Mouse (Mus musculus): ENCODE results near the gene Slc2a2.

Slc2a2 gene

DNA sequence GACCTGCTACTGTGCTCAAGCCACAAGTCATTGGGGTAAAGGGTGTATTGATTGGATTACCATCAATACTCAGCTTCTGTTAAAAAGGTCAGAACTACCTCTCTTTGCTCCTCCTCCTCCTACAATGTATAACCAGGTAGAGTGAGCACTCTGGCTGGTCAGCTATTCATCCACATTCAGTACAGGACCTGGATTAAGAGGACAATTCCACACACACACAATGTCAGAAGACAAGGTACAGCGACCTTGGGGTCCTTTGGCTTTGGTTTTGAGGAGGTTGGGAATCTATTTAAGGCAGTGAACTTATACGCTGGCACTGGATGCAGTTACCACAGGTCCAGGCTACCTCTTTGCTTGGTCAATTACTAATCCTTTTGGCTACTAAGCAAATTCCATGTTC, at the start of gene Slc2a2:
Gene Slc2a2 (plus strand): TSS at position 107 of the 400 bp plus-strand sequence.
- DNase-seq (ENCODE audit: low spot score in 2 of 2): no peak

DNA sequence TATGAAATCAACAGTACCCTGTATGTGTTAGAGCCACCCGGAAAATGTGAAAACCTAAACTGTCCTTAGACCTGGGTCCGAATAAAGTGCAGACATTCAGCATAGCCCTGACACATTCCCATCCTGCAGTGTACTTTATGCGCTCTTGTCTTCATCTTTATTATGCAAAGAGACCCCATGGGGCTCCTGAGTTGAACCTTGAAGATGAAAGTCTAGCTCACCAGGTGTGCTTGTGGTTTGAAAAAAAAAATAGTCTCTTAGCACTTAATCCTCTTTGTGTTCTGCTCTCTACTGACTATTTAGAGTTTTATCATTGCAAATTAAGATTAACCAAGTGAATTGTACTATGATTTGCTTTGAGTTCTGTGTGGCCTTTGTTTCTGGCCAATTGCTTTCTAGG, 45.1 kb upstream of the Slc2a2 start:
- DNase-seq (ENCODE audit: low spot score in 2 of 2): no peak

- no peak for DNase-seq (ENCODE audit: low spot score in 2 of 2)
These were observed 44.7 kb upstream of the Slc2a2 start for GRCm38 (mm10) chr3:28653043-28653442.

- no peak for DNase-seq (ENCODE audit: low spot score in 2 of 2)
These were observed 43.0 kb upstream of the Slc2a2 start for GRCm38 (mm10) chr3:28654740-28655139.

DNA sequence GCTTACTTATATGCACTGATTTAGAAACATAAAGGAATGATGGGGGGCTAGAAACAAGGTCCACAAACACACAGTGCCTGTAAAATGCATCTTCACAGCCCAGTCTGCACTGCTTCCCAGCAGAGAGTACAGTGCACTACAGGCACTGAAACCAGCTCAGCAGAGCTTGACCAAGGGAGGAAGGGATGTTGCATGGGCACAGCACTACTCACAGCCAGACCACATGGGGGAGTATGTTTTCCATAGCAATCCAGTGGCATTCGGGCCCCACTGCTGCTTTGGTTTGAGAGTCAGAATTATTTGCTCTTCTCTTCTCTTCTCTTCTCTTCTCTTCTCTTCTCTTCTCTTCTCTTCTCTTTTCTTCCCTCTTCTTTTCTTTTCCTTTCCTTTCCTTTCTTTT, 39.4 kb upstream of the Slc2a2 start:
- no peak for DNase-seq (ENCODE audit: low spot score in 2 of 2)

GRCm38 (mm10) chr3:28680851-28681250, 16.9 kb upstream of the Slc2a2 start:
- no peak for DNase-seq (ENCODE audit: low spot score in 2 of 2)

DNA sequence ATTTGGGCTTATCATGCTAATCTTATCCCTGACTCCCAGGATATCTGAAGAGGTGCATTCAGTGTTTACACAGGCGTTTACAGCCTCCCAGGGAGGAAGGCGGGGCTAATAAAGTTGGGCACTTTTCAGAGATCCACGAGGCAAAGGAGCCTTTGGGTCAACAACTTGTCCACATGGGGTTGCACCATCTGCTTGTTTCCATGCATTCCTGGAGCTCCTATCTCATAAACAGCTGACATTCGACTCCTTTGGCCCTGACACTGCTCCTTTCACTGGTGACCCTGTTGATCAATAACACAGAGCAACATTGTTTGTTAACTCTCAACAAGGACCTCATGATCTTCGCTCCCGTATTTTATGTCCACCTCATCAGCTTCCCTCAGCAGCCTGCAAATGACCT, 15.8 kb upstream of the Slc2a2 start:
- no peak for DNase-seq (ENCODE audit: low spot score in 2 of 2)

DNA sequence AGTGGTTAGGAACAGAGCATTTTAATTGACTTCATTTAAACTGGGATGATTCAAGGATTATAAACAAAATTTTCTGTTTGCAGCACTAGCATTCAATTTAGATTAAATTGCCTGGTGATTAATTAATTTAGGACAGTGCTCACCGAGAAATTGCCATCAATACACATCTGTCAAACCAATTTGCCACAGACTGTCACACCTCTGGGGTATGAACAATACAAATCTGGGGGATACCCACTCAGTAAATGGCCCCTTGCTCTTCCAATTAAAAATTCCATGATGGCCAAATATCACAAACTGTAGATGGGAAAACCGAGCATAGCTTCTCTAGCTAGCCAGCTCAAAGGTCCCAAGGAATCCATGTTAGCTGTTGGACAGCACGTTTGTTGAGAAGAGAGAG, 15.3 kb upstream of the Slc2a2 start:
- DNase-seq (ENCODE audit: low spot score in 2 of 2): no peak

- no peak for DNase-seq (ENCODE audit: low spot score in 2 of 2)
These were observed 12.2 kb upstream of the Slc2a2 start for GRCm38 (mm10) chr3:28685510-28685909.

DNA sequence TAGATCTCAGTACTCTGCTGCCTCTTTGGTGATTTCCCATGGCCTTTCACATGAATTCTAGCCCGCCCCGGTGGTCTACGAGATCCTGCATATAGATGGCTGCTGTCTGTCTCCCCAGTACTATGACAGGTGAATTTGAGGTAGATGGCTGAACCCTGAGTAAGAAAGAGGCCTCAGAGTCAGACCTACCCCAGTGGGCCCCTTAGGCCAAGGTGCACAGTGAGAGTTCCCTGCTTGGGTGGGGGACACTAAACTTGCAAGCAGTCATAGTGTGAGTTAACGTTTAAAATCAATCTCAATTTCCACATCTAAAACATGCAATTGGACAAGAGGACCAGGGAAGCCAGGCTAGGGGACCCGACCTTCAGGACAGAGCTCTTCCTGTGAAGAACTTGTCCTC, 2.9 kb upstream of the Slc2a2 start:
- no peak for DNase-seq (ENCODE audit: low spot score in 2 of 2)

- DNase-seq (ENCODE audit: low spot score in 2 of 2): no peak
These were observed 2.1 kb upstream of the Slc2a2 start for GRCm38 (mm10) chr3:28695608-28696007.

DNA sequence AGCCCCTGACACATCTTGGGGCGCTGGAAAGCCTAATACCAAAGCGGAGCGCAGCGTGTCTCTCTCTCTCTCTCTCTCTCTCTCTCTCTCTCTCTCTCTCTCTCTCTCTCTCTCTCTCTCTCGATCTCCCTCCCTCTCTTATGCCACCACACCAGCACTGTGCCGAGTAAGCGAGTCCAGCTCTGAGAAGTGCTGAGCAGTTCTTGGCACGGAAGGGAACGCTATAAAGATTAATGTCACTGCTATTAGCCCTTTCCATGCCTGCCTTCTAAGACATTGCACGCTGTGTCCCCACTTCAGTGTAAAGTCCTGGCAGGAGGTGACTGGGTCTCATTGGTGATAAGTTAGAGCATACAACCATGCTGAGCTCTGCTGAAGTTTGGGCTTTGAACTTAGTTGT, 1.5 kb upstream of the Slc2a2 start:
- DNase-seq (ENCODE audit: low spot score in 2 of 2): no peak

DNA sequence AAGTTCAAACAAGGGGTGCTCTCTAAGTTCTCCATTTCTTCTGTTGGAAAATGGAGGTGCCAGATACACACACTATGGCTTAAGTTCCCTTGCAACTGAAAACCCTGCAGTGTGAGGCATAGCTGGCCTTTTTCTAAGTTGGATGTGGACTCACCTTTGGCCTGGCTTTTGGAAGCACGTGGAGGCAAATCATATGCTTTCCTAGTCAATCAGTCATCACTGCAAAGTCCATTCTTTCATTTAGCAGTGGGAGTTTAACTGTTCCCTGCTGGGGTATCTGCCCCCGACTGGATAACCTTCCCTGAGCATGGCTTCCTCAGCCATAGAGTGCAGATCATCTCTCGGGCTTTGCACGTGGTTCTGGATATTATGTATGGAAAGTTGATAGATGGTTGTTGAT, 1.9 kb downstream of the Slc2a2 start:
- DNase-seq (ENCODE audit: low spot score in 2 of 2): no peak

GRCm38 (mm10) chr3:28705522-28706137, 7.9 kb downstream of the Slc2a2 start:
- no peak for DNase-seq (ENCODE audit: low spot score in 2 of 2)

DNA sequence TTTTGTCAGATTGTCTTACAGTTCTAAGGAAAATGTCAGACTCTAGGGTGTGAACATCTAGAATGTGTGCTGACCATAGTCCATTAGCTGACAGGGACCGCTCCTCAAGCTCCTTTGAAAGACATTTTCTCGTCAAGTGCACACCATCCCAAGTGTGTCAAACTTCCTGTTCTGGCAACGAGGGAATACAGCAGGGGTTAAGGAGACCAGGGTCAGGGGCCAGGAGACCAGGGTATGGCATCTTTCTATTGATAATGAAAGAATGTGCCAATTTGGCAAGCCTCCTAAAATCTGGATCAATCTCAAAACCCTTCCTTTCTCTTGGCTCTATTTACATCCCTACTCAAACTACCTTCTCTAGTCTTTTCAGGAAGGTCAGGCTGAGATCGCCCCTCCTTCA, 9.0 kb downstream of the Slc2a2 start:
- no peak for DNase-seq (ENCODE audit: low spot score in 2 of 2)

- DNase-seq (ENCODE audit: low spot score in 2 of 2): no peak
These were observed 12.0 kb downstream of the Slc2a2 start for GRCm38 (mm10) chr3:28709740-28710139.

- DNase-seq (ENCODE audit: low spot score in 2 of 2): no peak
These were observed 16.4 kb downstream of the Slc2a2 start for GRCm38 (mm10) chr3:28713913-28714698.

DNA sequence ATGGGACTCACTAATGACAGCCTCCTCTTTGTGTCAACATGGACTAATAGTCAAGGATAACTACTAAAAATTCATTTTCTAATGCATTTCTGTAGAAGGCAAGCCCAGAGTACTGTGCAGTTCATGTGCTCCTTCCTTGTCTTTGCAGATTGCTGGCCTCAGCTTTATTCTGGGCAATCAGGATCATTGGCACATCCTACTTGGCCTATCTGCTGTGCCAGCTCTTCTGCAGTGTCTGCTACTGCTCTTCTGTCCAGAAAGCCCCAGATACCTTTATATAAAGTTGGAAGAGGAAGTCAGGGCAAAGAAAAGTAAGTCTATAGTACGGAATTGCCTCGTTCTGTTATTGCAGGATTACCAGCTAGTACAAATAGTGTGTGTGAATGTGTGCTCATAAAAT, 20.8 kb downstream of the Slc2a2 start:
- no peak for DNase-seq (ENCODE audit: low spot score in 2 of 2)

DNA sequence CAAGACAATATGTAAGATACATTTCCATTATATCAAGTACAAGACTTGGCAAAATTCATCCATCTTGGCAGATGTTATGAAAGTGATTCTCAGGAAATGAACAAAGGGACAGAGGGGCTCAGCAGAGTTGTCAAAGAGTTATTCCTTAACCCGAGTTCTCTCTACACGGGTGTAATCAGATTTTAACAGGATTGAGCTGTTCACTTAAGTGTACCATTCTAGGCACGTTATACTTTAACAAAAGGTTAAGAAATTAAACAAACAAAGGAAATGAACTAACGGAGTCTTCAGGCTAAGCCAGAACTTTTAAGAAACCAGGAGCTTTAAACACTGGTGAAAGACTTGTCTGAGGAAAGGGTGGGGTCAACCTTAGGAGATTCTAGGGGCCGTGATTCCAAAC, 23.5 kb downstream of the Slc2a2 start:
- no peak for DNase-seq (ENCODE audit: low spot score in 2 of 2)

DNA sequence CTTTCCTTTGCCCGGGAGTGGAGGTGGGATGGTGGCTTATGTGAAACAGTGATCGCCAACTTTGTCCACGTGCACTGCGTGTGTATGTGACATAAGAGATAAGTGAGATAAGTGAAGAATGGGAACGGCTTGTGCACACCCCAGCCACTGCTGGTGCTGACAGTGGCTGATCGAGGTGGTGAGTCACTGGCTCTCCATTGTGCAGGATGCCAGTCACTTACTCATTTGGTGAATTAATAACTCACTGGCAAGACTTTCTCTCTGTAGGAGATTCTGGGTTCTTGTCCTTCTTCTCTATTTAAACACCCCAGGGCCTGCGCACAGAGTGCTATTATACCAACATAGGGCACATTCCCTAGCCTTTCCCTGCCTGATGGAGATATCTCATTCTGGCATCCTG, 24.1 kb downstream of the Slc2a2 start:
- no peak for DNase-seq (ENCODE audit: low spot score in 2 of 2)

GRCm38 (mm10) chr3:28722531-28722930, 24.8 kb downstream of the Slc2a2 start:
- no peak for DNase-seq (ENCODE audit: low spot score in 2 of 2)

DNA sequence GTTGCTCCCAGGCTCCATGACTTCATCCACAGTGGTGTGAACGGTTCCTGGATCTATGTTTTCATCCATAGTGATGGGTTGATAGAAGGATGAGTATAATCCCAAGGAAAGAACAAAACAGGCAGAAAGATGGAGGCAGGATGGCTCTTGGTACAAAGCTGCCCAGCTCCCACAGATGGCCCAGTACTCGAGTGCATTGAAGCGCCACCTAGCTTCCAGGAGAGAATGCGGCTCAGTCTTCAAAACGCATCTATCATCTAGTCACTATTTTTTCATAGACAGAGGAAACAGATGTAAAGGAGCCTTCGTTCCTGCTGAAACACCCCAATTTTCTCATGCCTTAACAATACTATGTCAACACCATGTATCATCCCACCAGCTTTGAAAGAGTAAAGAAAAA, 25.8 kb downstream of the Slc2a2 start:
- DNase-seq (ENCODE audit: low spot score in 2 of 2): no peak

- DNase-seq (ENCODE audit: low spot score in 2 of 2): no peak
These were observed 27.5 kb downstream of the Slc2a2 start for GRCm38 (mm10) chr3:28725203-28725602.

- DNase-seq (ENCODE audit: low spot score in 2 of 2): no peak
These were observed 28.7 kb downstream of the Slc2a2 start for GRCm38 (mm10) chr3:28726356-28726755.

Measured in frontal cortex, postnatal 10 days (tissue).